Mouse (Mus musculus) limb, embryonic 12.5 days (tissue): Measurements from ENCODE around the gene Podn. TPM values are rescaled to one million over a fixed set of nuclear protein-coding genes. Genes with fewer than 3 reads are reported as not detected.
A peak's percentile ranks its signal among the peaks of the same experiment; 100 is the strongest.

Experiments
- ATAC-seq: fragments of 200-750 bp; cut with Nextera tagmentation; 2 replicates; pipeline ENCODE4 v1.8.0; 2017; ENCODE audit warnings: low read depth, moderate TSS enrichment; ENCODE audit not compliant: insufficient number of reproducible peaks, insufficient read depth, low FRiP score, low TSS enrichment
- H3K27ac ChIP-seq: fragments of 300-500 bp; sonication (generic); 2 replicates; pipeline ENCODE4 v1.5.1; 2016; ENCODE audit warnings: mild to moderate bottlenecking, moderate library complexity
- H3K27me3 ChIP-seq: fragments of 300-500 bp; sonication (generic); 2 replicates; pipeline ENCODE4 v1.6.1; 2016; ENCODE audit warnings: mild to moderate bottlenecking, moderate library complexity
- H3K36me3 ChIP-seq: fragments of 300-500 bp; sonication (generic); 2 replicates; pipeline ENCODE4 v1.6.1; 2016; ENCODE audit warnings: mild to moderate bottlenecking, moderate library complexity
- H3K4me1 ChIP-seq: fragments of 300-500 bp; sonication (generic); replicated peaks from 2 replicates; pipeline ENCODE4 v1.6.1; 2016
- H3K4me2 ChIP-seq: fragments of 300-500 bp; sonication (generic); 2 replicates; pipeline ENCODE4 v1.6.1; 2016; ENCODE audit warnings: mild to moderate bottlenecking, moderate library complexity
- H3K4me3 ChIP-seq: fragments of 300-500 bp; sonication (generic); replicated peaks from 2 replicates; pipeline ENCODE4 v1.5.1; 2016; ENCODE audit warnings: mild to moderate bottlenecking
- H3K9ac ChIP-seq: fragments of 300-500 bp; sonication (generic); replicated peaks from 2 replicates; pipeline ENCODE4 v1.6.1; 2016; ENCODE audit warnings: mild to moderate bottlenecking, moderate library complexity
- H3K9me3 ChIP-seq: fragments of 300-500 bp; sonication (generic); 2 replicates; pipeline ENCODE4 v1.6.1; 2016; ENCODE audit warnings: mild to moderate bottlenecking, moderate library complexity
- WGBS: fragments of 180-500 bp; shearing (Covaris S2); methylation state at CpG from one replicate; pipeline ENCODE4 v1.1.7; 2016; 5-methylcytosine and 5-hydroxymethylcytosine counted together
- polyA plus RNA-seq: library from polyadenylated mRNA; unstranded; fragments of >200 nt; fragmentation: Nextera tagmentation; extraction: Ambion mirVana; gene quantifications from 2 replicates; pipeline ENCODE4 v1.2.1, GENCODE M21; 2016

Podn gene
- polyA plus RNA-seq, 1 experiment from 2014 or later = 0.46 TPM

DNA sequence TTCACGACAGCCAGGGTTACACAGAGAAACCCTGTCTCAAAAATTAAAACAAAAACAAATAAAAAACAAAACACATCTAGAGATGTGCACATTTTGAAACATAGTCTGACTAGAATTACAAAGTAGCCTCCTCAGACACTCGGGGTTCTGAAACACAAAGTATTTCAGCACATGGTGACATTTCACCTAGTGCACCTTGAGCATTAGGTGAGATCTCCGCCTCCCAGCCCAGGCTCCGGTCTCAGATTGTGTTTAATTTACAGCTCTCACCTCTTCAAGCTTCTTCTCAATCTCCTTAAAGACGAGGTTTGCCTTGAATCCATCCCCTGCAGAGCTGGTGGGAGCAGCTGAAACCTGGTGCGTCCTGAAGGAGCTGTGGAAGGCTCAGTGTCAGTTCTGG lies 32.6 kb downstream of the Podn start:
- WGBS = 77% methylated on average over 6 of the region's 6 CpGs
- no peaks in the 10 kb centered on the region for H3K27me3 ChIP-seq
- no peaks in the 10 kb centered on the region for H3K4me1 ChIP-seq
- H3K36me3 ChIP-seq = peaks cover 74% of the 10 kb centered on the region
- no peak overlapping the region for H3K4me2 ChIP-seq
- H3K27ac ChIP-seq = no peak overlapping the region
- no peaks in the 10 kb centered on the region for H3K9me3 ChIP-seq
- H3K9ac ChIP-seq = no peak overlapping the region
- no peak overlapping the region for H3K4me3 ChIP-seq
- ATAC-seq = no peak

DNA sequence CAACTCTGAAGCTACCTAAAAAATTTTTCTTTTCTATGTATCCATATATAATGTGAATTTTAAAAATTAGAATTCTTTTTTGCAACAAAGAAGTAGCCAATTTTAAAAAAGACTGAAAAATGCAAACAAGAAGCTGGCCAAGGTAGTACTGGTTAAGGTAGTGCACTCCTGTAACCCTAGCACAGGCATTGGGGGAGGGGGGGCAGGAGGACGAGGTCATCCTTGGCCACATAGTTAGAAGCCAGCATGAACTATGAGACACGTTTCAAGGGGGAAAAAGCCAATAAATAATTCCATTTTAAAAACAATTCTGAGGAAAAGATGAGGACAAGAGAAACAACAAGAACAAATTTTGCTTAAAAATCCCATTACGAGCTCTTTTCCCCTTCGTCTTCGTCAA lies 33.7 kb downstream of the Podn start:
- Histone ChIP-seq H3K9me3 (no peaks in the 10 kb centered on the region), H3K27ac (no peak overlapping the region), H3K4me1 (no peaks in the 10 kb centered on the region), H3K4me3 (no peak overlapping the region), H3K36me3 (peaks cover 74% of the 10 kb centered on the region), H3K9ac (no peak overlapping the region), H3K27me3 (no peaks in the 10 kb centered on the region), H3K4me2 (no peak overlapping the region)
- no peak for ATAC-seq
- 92% methylated on average over 5 of the region's 5 CpGs for WGBS

DNA sequence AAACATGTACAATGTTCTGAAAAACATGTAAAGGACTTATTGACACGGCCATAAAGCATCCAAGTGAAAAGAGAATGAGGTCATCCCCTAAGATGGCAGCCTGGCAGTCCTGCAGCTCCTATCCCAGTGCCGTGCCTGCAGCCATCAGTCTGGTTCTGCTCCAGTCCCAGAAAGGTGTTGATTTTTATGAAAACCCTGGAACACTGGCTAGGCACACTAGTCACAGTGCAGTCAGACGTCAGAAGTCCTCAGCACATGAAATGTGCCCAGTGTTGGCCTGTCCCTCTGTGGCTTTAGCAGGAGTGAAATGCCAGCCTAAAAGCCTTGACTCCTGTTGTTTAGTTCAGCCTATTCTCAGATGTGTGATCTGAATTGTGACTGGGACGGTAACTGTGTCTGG lies 35.5 kb downstream of the Podn start:
- H3K27ac ChIP-seq = no peak overlapping the region

DNA sequence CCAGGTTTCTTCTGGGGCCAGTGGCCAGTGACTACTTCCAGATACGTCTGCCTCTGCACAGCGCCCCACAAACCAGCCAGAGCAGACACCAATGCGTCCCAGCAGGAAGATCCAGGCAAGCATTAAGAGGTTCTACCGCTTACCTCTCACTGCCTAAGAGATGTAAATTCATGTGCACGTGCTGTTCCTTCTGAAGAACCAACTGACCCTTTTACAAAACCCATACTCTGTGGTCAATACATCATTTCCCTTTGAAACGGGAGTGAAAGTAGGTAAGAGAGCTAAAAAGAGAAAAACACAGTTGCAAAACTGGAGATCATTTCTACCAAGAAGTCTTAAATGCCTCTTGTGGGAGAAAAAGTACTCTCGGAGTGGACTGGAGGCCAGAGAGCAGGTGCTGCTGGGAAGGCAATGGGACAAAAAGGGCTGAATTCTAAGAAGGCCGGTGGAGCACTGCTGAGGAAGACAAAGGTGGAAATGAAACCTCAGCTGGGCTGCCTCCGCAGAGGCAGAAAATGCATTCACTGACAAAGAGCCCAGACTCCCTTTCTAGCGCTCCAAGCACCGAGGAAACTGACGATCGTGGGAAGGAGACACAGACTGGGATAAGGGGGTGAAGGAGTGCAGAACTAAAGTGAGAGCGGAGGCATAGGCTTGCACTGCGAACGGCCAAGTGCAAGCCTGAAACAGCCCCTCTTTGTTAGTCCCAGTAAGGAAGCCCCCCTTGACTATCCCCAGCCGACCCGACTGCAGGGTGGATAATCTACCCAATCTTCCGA lies 36.5 kb downstream of the Podn start:
- no peak overlapping the region for H3K4me2 ChIP-seq
- H3K36me3 ChIP-seq = peaks cover 76% of the 10 kb centered on the region
- H3K4me1 ChIP-seq = no peaks in the 10 kb centered on the region
- H3K27me3 ChIP-seq = no peaks in the 10 kb centered on the region
- no peaks in the 10 kb centered on the region for H3K9me3 ChIP-seq
- no peak overlapping the region for H3K9ac ChIP-seq
- 82% methylated on average over 19 of the region's 19 CpGs for WGBS
- H3K4me3 ChIP-seq = no peak overlapping the region
- ATAC-seq = no peak
- H3K27ac ChIP-seq = no peak overlapping the region

More for the DNA sequence above, 35.5 kb downstream of the Podn start:
- no peaks in the 10 kb centered on the region for H3K9me3 ChIP-seq
- no peak overlapping the region for H3K4me2 ChIP-seq
- peaks cover 73% of the 10 kb centered on the region for H3K36me3 ChIP-seq
- 92% methylated on average over 4 of the region's 4 CpGs for WGBS
- no peak overlapping the region for H3K4me3 ChIP-seq
- H3K4me1 ChIP-seq = no peaks in the 10 kb centered on the region
- no peak for ATAC-seq
- no peaks in the 10 kb centered on the region for H3K27me3 ChIP-seq
- no peak overlapping the region for H3K9ac ChIP-seq

DNA sequence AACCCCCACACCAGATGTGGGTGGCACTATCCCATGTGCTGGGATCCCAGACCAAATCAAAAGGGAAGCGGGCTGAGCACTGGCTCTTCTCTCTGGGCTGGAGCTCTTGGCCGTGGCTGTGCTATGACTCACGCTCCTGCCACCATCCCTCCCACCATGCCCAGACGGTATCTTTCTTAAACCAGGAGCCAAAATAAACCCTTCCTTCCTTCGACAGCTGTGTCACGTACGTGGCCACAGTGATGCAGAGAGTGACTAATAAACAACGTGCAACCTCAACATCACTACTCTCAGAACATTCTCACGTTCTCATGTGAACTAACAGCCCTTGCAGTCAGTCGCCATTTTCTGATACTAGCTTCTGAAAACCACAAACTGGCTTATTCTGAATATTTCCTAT lies 38.1 kb downstream of the Podn start:
- Histone ChIP-seq H3K9ac (no peak overlapping the region), H3K4me3 (no peak overlapping the region), H3K4me1 (no peaks in the 10 kb centered on the region), H3K27ac (no peak overlapping the region), H3K36me3 (peaks cover 83% of the 10 kb centered on the region), H3K4me2 (no peak overlapping the region), H3K27me3 (no peaks in the 10 kb centered on the region), H3K9me3 (no peaks in the 10 kb centered on the region)
- 87% methylated on average over 10 of the region's 10 CpGs for WGBS
- no peak for ATAC-seq

DNA sequence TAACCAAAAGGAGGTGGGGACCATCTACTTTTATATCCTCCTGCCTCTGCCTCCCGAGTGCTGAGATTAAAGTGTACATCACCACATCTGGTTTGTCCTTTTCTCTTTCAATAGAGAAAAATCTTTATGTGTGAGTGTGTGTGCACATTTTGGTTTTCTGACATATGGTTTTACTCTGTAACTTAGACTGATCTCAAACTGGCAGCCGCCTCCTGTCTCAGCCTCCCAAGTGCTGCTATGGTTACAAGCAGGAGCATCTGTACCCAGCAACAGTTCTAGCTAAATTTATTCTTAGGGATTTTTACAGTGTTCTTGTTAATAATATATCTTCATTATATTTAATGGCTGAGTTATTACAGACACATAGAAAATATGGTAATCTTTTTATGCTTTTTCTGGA lies 39.0 kb downstream of the Podn start:
- Histone ChIP-seq H3K27me3 (no peaks in the 10 kb centered on the region), H3K4me3 (no peak overlapping the region), H3K36me3 (peaks cover 84% of the 10 kb centered on the region), H3K9me3 (no peaks in the 10 kb centered on the region), H3K27ac (no peak overlapping the region), H3K4me2 (no peak overlapping the region), H3K9ac (no peak overlapping the region), H3K4me1 (no peaks in the 10 kb centered on the region)
- 87% methylated on average over 2 of the region's 2 CpGs for WGBS
- ATAC-seq = no peak

DNA sequence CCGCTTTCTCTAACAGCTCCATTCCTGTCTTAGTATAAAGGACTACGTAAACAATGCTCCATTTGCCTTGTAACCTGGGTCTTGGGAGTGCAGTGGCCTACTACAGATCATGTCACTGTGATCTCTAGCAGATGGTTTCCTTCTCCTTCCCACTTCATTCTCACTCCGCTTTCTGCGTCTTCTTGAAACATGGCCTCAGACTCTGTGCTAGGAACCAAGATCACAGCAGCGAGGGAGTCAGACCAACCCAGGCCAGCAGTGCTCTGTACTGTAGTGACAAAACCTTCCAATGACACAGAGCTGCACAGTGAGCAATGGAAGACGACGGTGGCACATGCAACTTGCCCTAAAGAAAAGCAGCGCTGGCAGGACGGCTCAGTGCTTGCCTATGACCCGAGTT lies 40.4 kb downstream of the Podn start:
- Histone ChIP-seq H3K27me3 (no peaks in the 10 kb centered on the region), H3K9me3 (no peaks in the 10 kb centered on the region), H3K9ac (no peak overlapping the region), H3K4me1 (no peaks in the 10 kb centered on the region), H3K4me3 (no peak overlapping the region), H3K4me2 (no peak overlapping the region), H3K36me3 (peaks cover 86% of the 10 kb centered on the region), H3K27ac (no peak overlapping the region)
- WGBS = 91% methylated on average over 10 of the region's 10 CpGs
- ATAC-seq = no peak

DNA sequence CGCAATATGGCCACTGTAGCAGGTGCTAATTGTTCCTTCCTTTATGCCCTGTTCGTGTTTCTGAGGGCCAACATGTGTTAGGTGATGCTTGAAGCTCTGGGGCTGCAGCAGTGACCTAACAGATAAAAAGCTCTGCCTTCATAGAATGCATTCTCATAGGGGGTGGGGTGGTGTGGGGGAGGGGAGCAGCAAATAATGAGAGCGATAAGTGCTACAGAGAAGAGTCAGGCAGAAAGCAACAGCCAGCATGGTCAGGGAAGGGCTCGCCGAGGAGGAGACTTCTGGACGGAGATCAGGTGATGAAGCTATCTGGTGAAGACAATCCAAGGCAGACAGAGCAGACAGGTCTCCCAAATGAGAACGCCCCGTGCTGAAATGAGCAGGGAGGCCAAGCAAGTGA lies 43.6 kb downstream of the Podn start:
- no peak overlapping the region for H3K4me3 ChIP-seq
- no peaks in the 10 kb centered on the region for H3K4me1 ChIP-seq
- no peaks in the 10 kb centered on the region for H3K27me3 ChIP-seq
- no peak overlapping the region for H3K9ac ChIP-seq
- 90% methylated on average over 8 of the region's 8 CpGs for WGBS
- no peak overlapping the region for H3K4me2 ChIP-seq
- H3K9me3 ChIP-seq = no peaks in the 10 kb centered on the region
- no peak overlapping the region for H3K27ac ChIP-seq
- no peak for ATAC-seq
- H3K36me3 ChIP-seq = peaks cover 89% of the 10 kb centered on the region

DNA sequence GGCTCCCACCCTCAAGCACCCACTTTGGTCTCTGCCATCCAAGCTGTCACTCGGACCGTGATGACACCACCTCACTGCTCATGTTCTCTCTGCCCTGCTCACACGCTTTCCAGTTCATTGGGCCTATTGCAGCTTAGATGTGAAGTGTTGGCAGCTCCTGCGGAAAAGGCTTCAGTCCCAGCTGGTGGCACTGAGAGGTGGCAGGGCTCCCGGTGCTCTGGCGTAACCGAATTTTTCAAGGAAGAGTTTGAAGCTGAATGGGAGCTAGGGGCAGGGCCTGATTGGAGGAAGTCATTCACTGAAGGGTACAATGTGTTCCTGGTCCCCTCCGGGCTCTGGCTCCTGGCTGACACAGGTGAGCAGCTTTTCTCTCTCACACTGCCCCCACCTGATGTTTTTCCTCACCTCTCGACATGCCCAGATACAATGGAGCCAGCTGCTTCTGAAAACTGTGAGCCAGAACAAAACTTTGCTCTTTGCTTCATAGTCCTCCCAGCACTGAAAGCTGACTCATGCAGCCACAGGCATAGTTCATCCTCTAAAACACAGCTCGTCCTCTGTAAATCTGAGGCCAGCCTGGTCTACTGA lies 44.5 kb downstream of the Podn start:
- H3K27me3 ChIP-seq = no peaks in the 10 kb centered on the region
- H3K4me1 ChIP-seq = no peaks in the 10 kb centered on the region; the same call in 1 of the 2 replicates
- H3K9ac ChIP-seq = no peak overlapping the region
- no peak for ATAC-seq
- H3K4me2 ChIP-seq = no peak overlapping the region
- no peak overlapping the region for H3K27ac ChIP-seq
- no peak overlapping the region for H3K4me3 ChIP-seq
- WGBS = 85% methylated on average over 10 of the region's 10 CpGs
- no peaks in the 10 kb centered on the region for H3K9me3 ChIP-seq
- peaks cover 93% of the 10 kb centered on the region for H3K36me3 ChIP-seq

DNA sequence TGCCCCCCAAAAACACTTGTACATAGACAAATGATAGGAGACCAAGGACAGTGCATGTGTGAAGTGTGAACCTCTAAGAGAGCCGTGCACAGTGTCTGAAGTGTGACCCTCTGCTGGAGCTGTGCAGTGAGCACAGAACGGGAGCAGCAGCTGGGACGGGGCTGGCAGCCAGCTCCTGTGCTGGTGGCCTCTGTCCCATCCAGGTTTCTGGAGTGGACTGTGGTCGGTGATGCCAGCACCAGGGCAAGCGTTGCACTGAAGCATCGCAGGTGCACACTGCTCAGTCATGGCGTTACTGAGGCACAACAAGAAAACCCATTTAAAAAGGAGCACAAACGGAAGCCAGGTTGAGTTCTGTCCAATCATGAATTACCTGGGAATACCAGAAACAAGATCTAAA lies 50.1 kb downstream of the Podn start:
- no peaks in the 10 kb centered on the region for H3K9me3 ChIP-seq
- ATAC-seq = peak; percentile 40; the same call in 1 of the 2 replicates
- WGBS = 66% methylated on average over 8 of the region's 8 CpGs
- peaks cover 14% of the 10 kb centered on the region; the same call in 1 of the 2 replicates for H3K4me1 ChIP-seq
- no peak overlapping the region for H3K4me2 ChIP-seq
- no peak overlapping the region for H3K9ac ChIP-seq
- no peaks in the 10 kb centered on the region for H3K27me3 ChIP-seq
- H3K4me3 ChIP-seq = no peak overlapping the region
- peaks cover 70% of the 10 kb centered on the region for H3K36me3 ChIP-seq
- peak overlapping the region; percentile 85 for H3K27ac ChIP-seq

DNA sequence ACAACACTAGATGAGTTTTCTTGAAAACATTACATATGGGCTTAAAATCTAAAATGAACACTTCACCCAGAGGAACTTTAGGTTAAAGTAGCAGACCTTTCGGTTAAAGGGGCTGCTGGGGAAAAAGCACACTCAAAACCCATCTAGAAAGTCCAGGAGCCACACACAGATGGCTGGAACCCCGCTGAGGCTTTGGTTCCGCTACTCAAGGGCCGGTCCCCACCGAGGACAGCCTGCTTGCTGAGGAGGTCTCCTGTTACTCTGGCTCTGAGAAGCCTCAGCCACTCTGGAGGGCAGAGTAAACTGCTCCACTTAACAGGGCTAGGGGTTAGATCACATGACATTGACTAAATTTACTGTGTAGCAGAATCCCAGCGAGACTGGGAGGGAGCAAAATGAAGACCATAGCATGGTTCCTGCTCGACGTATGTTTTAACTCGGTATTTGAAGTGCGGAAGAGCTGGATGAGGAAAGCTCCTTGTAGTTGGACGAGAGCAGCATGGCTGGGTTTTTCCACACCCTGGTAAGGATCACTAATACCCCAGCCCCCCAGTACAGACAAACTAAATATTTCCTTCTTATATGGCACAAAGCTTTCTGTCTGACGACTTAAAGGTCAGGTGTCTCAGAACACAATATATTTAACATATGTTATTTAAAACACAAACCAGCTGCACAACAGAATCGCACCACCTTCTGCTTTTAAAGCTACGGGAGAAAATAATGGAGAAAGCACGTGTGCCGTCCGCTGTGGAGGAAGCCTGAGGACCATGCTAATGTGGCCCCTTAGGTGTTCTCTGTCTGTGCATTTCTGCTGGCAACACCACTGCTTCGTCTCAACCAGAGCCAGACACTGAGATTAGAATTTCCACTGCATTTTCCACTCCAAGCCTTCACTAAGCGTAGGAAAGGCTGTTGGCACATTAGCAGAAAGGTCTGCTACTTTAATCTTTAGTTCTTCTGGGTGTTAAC lies 50.8 kb downstream of the Podn start:
- peaks cover 66% of the 10 kb centered on the region for H3K36me3 ChIP-seq
- 43% methylated on average over 19 of the region's 19 CpGs for WGBS
- H3K9me3 ChIP-seq = no peaks in the 10 kb centered on the region
- peaks cover 14% of the 10 kb centered on the region; the same call in 1 of the 2 replicates for H3K4me1 ChIP-seq
- no peak overlapping the region for H3K4me3 ChIP-seq
- ATAC-seq = peak; percentile 79
- H3K27ac ChIP-seq = peak overlapping the region; percentile 85
- H3K27me3 ChIP-seq = no peaks in the 10 kb centered on the region
- no peak overlapping the region for H3K9ac ChIP-seq
- H3K4me2 ChIP-seq = peak overlapping the region; percentile 27; the same call in 1 of the 2 replicates
